Comparison of ENCODE assay signal across 16 mouse cellular contexts in genomic region chr17:66326204-66326545, GRCm38 (mm10).
DNase-seq lines count a peak whose midpoint lies in the region; ATAC-seq lines count a peak whose summit lies in the region.
"Had no signal": no experiment of that assay in that cellular context is flagged by ENCODE, and none has a peak within 500 bp of the region (broad histone marks: within the 10 kb centered on the region; RNA-seq: fewer than 3 reads in every experiment).

No protein-coding gene starts in this region.

- peaks cover 8% of the 10 kb centered on the region for H3K4me1 ChIP-seq in forebrain, embryonic 15.5 days
- H3K4me1 ChIP-seq in forebrain, embryonic 14.5 days (ENCODE audit: control insufficient read depth, insufficient read depth, low read length): 0 out of 2 replicates have a peak, but pooled peaks cover 2% of the 10 kb centered on the region
- peaks cover 21% of the 10 kb centered on the region for H3K4me1 ChIP-seq in midbrain, embryonic 13.5 days (replicated peaks)
- peaks cover 26% of the 10 kb centered on the region for H3K4me1 ChIP-seq in midbrain, embryonic 10.5 days
- peaks cover 17% of the 10 kb centered on the region for H3K4me1 ChIP-seq in hindbrain, embryonic 14.5 days (replicated peaks; ENCODE audit: control insufficient read depth, insufficient read depth, low read length)
- H3K4me1 ChIP-seq in neural tube, embryonic 15.5 days: peaks cover 23% of the 10 kb centered on the region

- 85% methylated on average over 4 of the region's 4 CpGs for WGBS in forebrain, embryonic 15.5 days
- WGBS in forebrain, embryonic 14.5 days: 75% methylated on average over 4 of the region's 4 CpGs
- 73% methylated on average over 4 of the region's 4 CpGs for whole genome bisulfite sequencing in midbrain, embryonic 13.5 days
- WGBS in midbrain, embryonic 10.5 days: 80% methylated on average over 4 of the region's 4 CpGs
- WGBS in hindbrain, embryonic 14.5 days: 71% methylated on average over 4 of the region's 4 CpGs
- 75% methylated on average over 4 of the region's 4 CpGs for whole genome bisulfite sequencing in neural tube, embryonic 15.5 days

- no peak overlapping the region for H3K4me3 ChIP-seq in forebrain, embryonic 15.5 days
- no peak overlapping the region for H3K4me3 ChIP-seq in forebrain, embryonic 14.5 days (ENCODE audit: low read depth, low read length)
- no peak overlapping the region for H3K4me3 ChIP-seq in midbrain, embryonic 13.5 days (replicated peaks)
- H3K4me3 ChIP-seq in midbrain, embryonic 10.5 days: no peak overlapping the region
- no peak overlapping the region for H3K4me3 ChIP-seq in hindbrain, embryonic 14.5 days (replicated peaks; ENCODE audit: low read length)
- no peak overlapping the region for H3K4me3 ChIP-seq in neural tube, embryonic 15.5 days (replicated peaks)
- H3K4me3 ChIP-seq: erythroblast, embryonic 14.5 days; heart, adult 2 months; limb, embryonic 13.5 days had no signal

- ATAC-seq in forebrain, embryonic 15.5 days (replicated peaks): no peak
- no peak for ATAC-seq in forebrain, embryonic 14.5 days
- ATAC-seq in midbrain, embryonic 13.5 days: peak; percentile 47
- ATAC-seq in hindbrain, embryonic 14.5 days (ENCODE audit: low FRiP score): no peak
- no peak for ATAC-seq in neural tube, embryonic 15.5 days (ENCODE audit: low FRiP score)

- no peaks in the 10 kb centered on the region for H3K27me3 ChIP-seq in forebrain, embryonic 15.5 days
- no peaks in the 10 kb centered on the region for H3K27me3 ChIP-seq in forebrain, embryonic 14.5 days (replicated peaks; ENCODE audit: control insufficient read depth, insufficient read depth, low read length)
- H3K27me3 ChIP-seq in midbrain, embryonic 13.5 days: no peaks in the 10 kb centered on the region
- no peaks in the 10 kb centered on the region for H3K27me3 ChIP-seq in midbrain, embryonic 10.5 days (ENCODE audit: low read depth, poor library complexity, severe bottlenecking)
- no peaks in the 10 kb centered on the region for H3K27me3 ChIP-seq in hindbrain, embryonic 14.5 days (ENCODE audit: control insufficient read depth, insufficient read depth, low read length)
- H3K27me3 ChIP-seq in neural tube, embryonic 15.5 days (replicated peaks): no peaks in the 10 kb centered on the region
- H3K27me3 ChIP-seq: limb, embryonic 13.5 days had no signal

- no peak for DNase-seq in forebrain, embryonic 14.5 days (ENCODE audit: low spot score)
- DNase-seq in midbrain, embryonic 10.5 days (ENCODE audit: low spot score): no peak
- no peak for DNase-seq in hindbrain, embryonic 14.5 days (ENCODE audit: low spot score)
- no peak for DNase-seq in right cerebral cortex, postnatal 4 days
- no peak for DNase-seq in lung, postnatal 25 days (ENCODE audit: low spot score)
- DNase-seq: B cell, adult 2 months; gastrocnemius, postnatal 10 days; kidney, adult 2 months; kidney, postnatal 14 days; lung, postnatal 10 days had no signal

- no peak overlapping the region for H3K9ac ChIP-seq in forebrain, embryonic 15.5 days (replicated peaks)
- no peak overlapping the region for H3K9ac ChIP-seq in forebrain, embryonic 14.5 days (ENCODE audit: low read length)
- H3K9ac ChIP-seq in midbrain, embryonic 13.5 days (replicated peaks): no peak overlapping the region
- no peak overlapping the region for H3K9ac ChIP-seq in hindbrain, embryonic 14.5 days
- H3K9ac ChIP-seq in neural tube, embryonic 15.5 days (replicated peaks): no peak overlapping the region
- H3K9ac ChIP-seq: limb, embryonic 13.5 days had no signal

- H3K27ac ChIP-seq in forebrain, embryonic 15.5 days (replicated peaks): peak overlapping the region; percentile 69; the same call in 1 of the 2 replicates
- H3K27ac ChIP-seq in forebrain, embryonic 14.5 days (ENCODE audit: low read depth, low read length): no peak overlapping the region
- peak overlapping the region; percentile 81; the same call in 1 of the 2 replicates for H3K27ac ChIP-seq in midbrain, embryonic 13.5 days
- H3K27ac ChIP-seq in midbrain, embryonic 10.5 days (replicated peaks): no peak overlapping the region
- H3K27ac ChIP-seq in hindbrain, embryonic 14.5 days: peak overlapping the region; percentile 83; the same call in 1 of the 2 replicates
- H3K27ac ChIP-seq in neural tube, embryonic 15.5 days (replicated peaks): peak overlapping the region; percentile 79
- H3K27ac ChIP-seq: heart, adult 2 months; limb, embryonic 13.5 days had no signal

- H3K4me2 ChIP-seq in forebrain, embryonic 15.5 days (replicated peaks): no peak overlapping the region
- no peak overlapping the region for H3K4me2 ChIP-seq in forebrain, embryonic 14.5 days (ENCODE audit: low read length)
- H3K4me2 ChIP-seq in midbrain, embryonic 13.5 days (replicated peaks): no peak overlapping the region; the same call in 1 of the 2 replicates
- H3K4me2 ChIP-seq in hindbrain, embryonic 14.5 days (replicated peaks): no peak overlapping the region
- no peak overlapping the region for H3K4me2 ChIP-seq in neural tube, embryonic 15.5 days
- H3K4me2 ChIP-seq: limb, embryonic 13.5 days had no signal

- no peaks in the 10 kb centered on the region for H3K36me3 ChIP-seq in forebrain, embryonic 15.5 days
- H3K36me3 ChIP-seq in forebrain, embryonic 14.5 days (ENCODE audit: control insufficient read depth, insufficient read depth, low read length): no peaks in the 10 kb centered on the region
- no peaks in the 10 kb centered on the region for H3K36me3 ChIP-seq in midbrain, embryonic 13.5 days
- peaks cover 6% of the 10 kb centered on the region; the same call in 1 of the 2 replicates for H3K36me3 ChIP-seq in midbrain, embryonic 10.5 days
- H3K36me3 ChIP-seq in hindbrain, embryonic 14.5 days (replicated peaks; ENCODE audit: control insufficient read depth, insufficient read depth): no peaks in the 10 kb centered on the region
- H3K36me3 ChIP-seq in neural tube, embryonic 15.5 days: no peaks in the 10 kb centered on the region
- H3K36me3 ChIP-seq: limb, embryonic 13.5 days had no signal

- no peaks in the 10 kb centered on the region for H3K9me3 ChIP-seq in forebrain, embryonic 15.5 days
- H3K9me3 ChIP-seq in forebrain, embryonic 14.5 days (replicated peaks; ENCODE audit: control insufficient read depth, low read length): no peaks in the 10 kb centered on the region
- H3K9me3 ChIP-seq in midbrain, embryonic 13.5 days: peaks cover 3% of the 10 kb centered on the region; the same call in 1 of the 2 replicates
- peaks cover 5% of the 10 kb centered on the region; the same call in 1 of the 2 replicates for H3K9me3 ChIP-seq in midbrain, embryonic 10.5 days (replicated peaks)
- H3K9me3 ChIP-seq in hindbrain, embryonic 14.5 days (ENCODE audit: control insufficient read depth, low read length): no peaks in the 10 kb centered on the region
- no peaks in the 10 kb centered on the region for H3K9me3 ChIP-seq in neural tube, embryonic 15.5 days (replicated peaks)
- H3K9me3 ChIP-seq: limb, embryonic 13.5 days had no signal

Comparison
In these comparisons a context has a peak if more than half of its experiments do, and no peak if none do; other contexts are left out.
1. H3K27ac ChIP-seq: peak in forebrain, embryonic 15.5 days (single experiment), midbrain, embryonic 13.5 days (single experiment), hindbrain, embryonic 14.5 days (single experiment) and neural tube, embryonic 15.5 days (single experiment); none in forebrain, embryonic 14.5 days (single experiment) and midbrain, embryonic 10.5 days (single experiment).